Mouse (Mus musculus): ENCODE results near the gene Gm20538. TPM values are rescaled to one million over a fixed set of nuclear protein-coding genes. Genes with fewer than 3 reads are reported as not detected.

The Gm20538 gene
- not detected for total RNA-seq (2021)
- long read RNA-seq, experiment 1, partial matches to known transcripts = 0 of 1 reads
- long read RNA-seq, experiment 1, other reads (novel, unspliced or antisense) = 1 of 1 reads
- long read RNA-seq, experiment 2 = 0 reads

- no peak for DNase-seq (ENCODE audit: low spot score in 2 of 2)
Measured at GRCm38 (mm10) chr19:44552731-44553130, at the start of gene Gm20538. Gm20538 (minus strand) TSS chr19:44552831.

GRCm38 (mm10) chr19:44594180-44594579 lies 41.5 kb upstream of the Gm20538 start:
- no peak for DNase-seq (ENCODE audit: low spot score in 2 of 2)

GRCm38 (mm10) chr19:44591638-44592037 lies 39.0 kb upstream of the Gm20538 start:
- DNase-seq (ENCODE audit: low spot score in 2 of 2) = no peak

GRCm38 (mm10) chr19:44590992-44591391 lies 38.4 kb upstream of the Gm20538 start:
- DNase-seq (ENCODE audit: low spot score in 2 of 2) = no peak

- DNase-seq (ENCODE audit: low spot score in 2 of 2) = no peak
Measured at GRCm38 (mm10) chr19:44589591-44590223, 37.1 kb upstream of the Gm20538 start.

GRCm38 (mm10) chr19:44588036-44588435 lies 35.4 kb upstream of the Gm20538 start:
- DNase-seq (ENCODE audit: low spot score in 2 of 2) = no peak

GRCm38 (mm10) chr19:44582638-44583309 lies 30.1 kb upstream of the Gm20538 start:
- DNase-seq (ENCODE audit: low spot score in 2 of 2) = peak; percentile 87 to 91

GRCm38 (mm10) chr19:44582103-44582502 lies 29.5 kb upstream of the Gm20538 start:
- DNase-seq (ENCODE audit: low spot score in 2 of 2) = no peak

- no peak for DNase-seq (ENCODE audit: low spot score in 2 of 2)
Measured at GRCm38 (mm10) chr19:44578038-44578437, 25.4 kb upstream of the Gm20538 start.

- DNase-seq (ENCODE audit: low spot score in 2 of 2) = no peak
Measured at GRCm38 (mm10) chr19:44576275-44576674, 23.6 kb upstream of the Gm20538 start.

- no peak for DNase-seq (ENCODE audit: low spot score in 2 of 2)
Measured at GRCm38 (mm10) chr19:44567763-44568162, 15.1 kb upstream of the Gm20538 start.

- no peak for DNase-seq (ENCODE audit: low spot score in 2 of 2)
Measured at GRCm38 (mm10) chr19:44564006-44564405, 11.4 kb upstream of the Gm20538 start.

- peak; percentile 75 to 88 for DNase-seq (ENCODE audit: low spot score in 2 of 2)
Measured at GRCm38 (mm10) chr19:44562652-44563206, 10.1 kb upstream of the Gm20538 start, which contains the start of gene Hif1an. Hif1an (plus strand) TSS chr19:44562850.

GRCm38 (mm10) chr19:44554861-44555590 lies 2.4 kb upstream of the Gm20538 start, which contains the start of gene Ndufb8:
Ndufb8 (minus strand) TSS chr19:44555440.
- peak; percentile 95 to 99 for DNase-seq (ENCODE audit: low spot score in 2 of 2)

- no peak for DNase-seq (ENCODE audit: low spot score in 2 of 2)
Measured at GRCm38 (mm10) chr19:44554490-44554860, 1.8 kb upstream of the Gm20538 start.

GRCm38 (mm10) chr19:44553286-44553685 lies 655 bp upstream of the Gm20538 start:
- no peak for DNase-seq (ENCODE audit: low spot score in 2 of 2)

- peak; percentile 39 to 41 for DNase-seq (ENCODE audit: low spot score in 2 of 2)
Measured at GRCm38 (mm10) chr19:44545321-44546041, 7.2 kb downstream of the Gm20538 start, which contains the start of gene Sec31b. Sec31b (minus strand) TSS chr19:44545864.

- DNase-seq (ENCODE audit: low spot score in 2 of 2) = peak in 1 of 2 experiments; percentile 55
Measured at GRCm38 (mm10) chr19:44544775-44545174, 7.9 kb downstream of the Gm20538 start.

- no peak for DNase-seq (ENCODE audit: low spot score in 2 of 2)
Measured at GRCm38 (mm10) chr19:44544372-44544771, 8.3 kb downstream of the Gm20538 start.

GRCm38 (mm10) chr19:44542694-44543178 lies 9.9 kb downstream of the Gm20538 start:
- no peak for DNase-seq (ENCODE audit: low spot score in 2 of 2)

Measured in adrenal gland, postnatal 4 days (tissue).